Mouse (Mus musculus) thymus, adult 18-20 months (tissue): ENCODE results near the gene Olfr45.
"Not testable (repeated sequence)": the region's sequence is repeated elsewhere in the genome, so short reads cannot be mapped to it uniquely, and the experiment has no call there.

Experiments
- DNase-seq, 2 experiments: peaks; one replicate each; pipeline ENCODE4 v3.0.0; 2022; ENCODE audit warnings: mixed read lengths in 2 of 2

Gene Olfr45

GRCm38 (mm10) chr7:140681651-140682050, at the start of gene Olfr45:
Olfr45 (plus strand) TSS chr7:140681951.
- no peak for DNase-seq

GRCm38 (mm10) chr7:140646152-140646551, 35.6 kb upstream of the Olfr45 start, which contains the start of gene Olfr53:
Olfr53 (plus strand) TSS chr7:140646452.
- DNase-seq, result no peak

- DNase-seq, result no peak
Observed at GRCm38 (mm10) chr7:140659630-140660029, 22.1 kb upstream of the Olfr45 start, which contains the start of gene Olfr539. Olfr539 (plus strand) TSS chr7:140659930.

GRCm38 (mm10) chr7:140670693-140671092, 11.1 kb upstream of the Olfr45 start:
- not testable (repeated sequence) for DNase-seq

GRCm38 (mm10) chr7:140675863-140676262, 5.9 kb upstream of the Olfr45 start:
- DNase-seq, result no peak

- not testable (repeated sequence) for DNase-seq
Observed at GRCm38 (mm10) chr7:140679591-140679990, 2.2 kb upstream of the Olfr45 start.

- no peak for DNase-seq
Observed at GRCm38 (mm10) chr7:140696967-140697366, 15.2 kb downstream of the Olfr45 start, which contains the start of gene Olfr541. Olfr541 (plus strand) TSS chr7:140697267.

GRCm38 (mm10) chr7:140706348-140706747, 24.6 kb downstream of the Olfr45 start:
- DNase-seq, result no peak

- no peak for DNase-seq
Observed at GRCm38 (mm10) chr7:140707536-140708284, 26.0 kb downstream of the Olfr45 start.

- no peak for DNase-seq
Observed at GRCm38 (mm10) chr7:140717155-140718055, 35.7 kb downstream of the Olfr45 start.

- no peak for DNase-seq
Observed at GRCm38 (mm10) chr7:140721095-140721494, 39.3 kb downstream of the Olfr45 start.

- no peak for DNase-seq
Observed at GRCm38 (mm10) chr7:140725558-140725957, 43.8 kb downstream of the Olfr45 start.

GRCm38 (mm10) chr7:140733162-140733561, 51.4 kb downstream of the Olfr45 start:
- DNase-seq, result no peak
